Mouse (Mus musculus) left cerebral cortex, adult 11 months (tissue): ENCODE results near the gene Dbx1.

ENCODE experiments used
- DNase-seq: peaks from one replicate; pipeline ENCODE4 v3.0.0; 2022; ENCODE audit warnings: low spot score

The Dbx1 gene

GRCm38 (mm10) chr7:49632391-49632790 lies 4.3 kb downstream of the Dbx1 start:
- DNase-seq: no peak

GRCm38 (mm10) chr7:49631885-49632284 lies 4.8 kb downstream of the Dbx1 start:
- DNase-seq: no peak

- no peak for DNase-seq
These were observed 16.5 kb downstream of the Dbx1 start for GRCm38 (mm10) chr7:49620160-49620559.

GRCm38 (mm10) chr7:49617087-49617486 lies 19.6 kb downstream of the Dbx1 start:
- DNase-seq: no peak

- no peak for DNase-seq
These were observed 20.4 kb downstream of the Dbx1 start for GRCm38 (mm10) chr7:49616258-49616735.

- DNase-seq: no peak
These were observed 31.5 kb downstream of the Dbx1 start for GRCm38 (mm10) chr7:49604965-49605795.

- no peak for DNase-seq
These were observed 32.4 kb downstream of the Dbx1 start for GRCm38 (mm10) chr7:49604244-49604643.

GRCm38 (mm10) chr7:49601191-49601975 lies 35.3 kb downstream of the Dbx1 start:
- peak; percentile 78 for DNase-seq

GRCm38 (mm10) chr7:49599950-49600349 lies 36.7 kb downstream of the Dbx1 start:
- no peak for DNase-seq

- no peak for DNase-seq
These were observed 38.4 kb downstream of the Dbx1 start for GRCm38 (mm10) chr7:49598225-49598624.

GRCm38 (mm10) chr7:49597776-49598175 lies 38.9 kb downstream of the Dbx1 start:
- no peak for DNase-seq

GRCm38 (mm10) chr7:49589635-49590034 lies 47.0 kb downstream of the Dbx1 start:
- no peak for DNase-seq

GRCm38 (mm10) chr7:49586530-49587120 lies 50.0 kb downstream of the Dbx1 start:
- DNase-seq: no peak

GRCm38 (mm10) chr7:49583176-49583575 lies 53.5 kb downstream of the Dbx1 start:
- DNase-seq: no peak

GRCm38 (mm10) chr7:49582551-49582950 lies 54.1 kb downstream of the Dbx1 start:
- no peak for DNase-seq

GRCm38 (mm10) chr7:49581951-49582350 lies 54.7 kb downstream of the Dbx1 start:
- DNase-seq: no peak
